Mouse (Mus musculus) midbrain, embryonic 12.5 days (tissue): ENCODE data around the gene Lctl. TPM values are rescaled to one million over a fixed set of nuclear protein-coding genes. Genes with fewer than 3 reads are reported as not detected.
"Not testable (repeated sequence)": the region's sequence is repeated elsewhere in the genome, so short reads cannot be mapped to it uniquely, and the experiment has no call there.

ENCODE experiments used
- ATAC-seq: fragments of 200-750 bp; cut with Nextera tagmentation; 2 replicates; pipeline ENCODE4 v1.8.0; 2017; ENCODE audit warnings: low read depth, moderate TSS enrichment, moderate library complexity; ENCODE audit not compliant: low FRiP score
- H3K27ac ChIP-seq: fragments of 300-500 bp; sonication (generic); replicated peaks from 2 replicates; pipeline ENCODE4 v1.5.1; 2016; ENCODE audit warnings: mild to moderate bottlenecking
- H3K27me3 ChIP-seq: fragments of 300-500 bp; sonication (generic); 2 replicates; pipeline ENCODE4 v1.6.1; 2016; ENCODE audit warnings: mild to moderate bottlenecking
- H3K36me3 ChIP-seq: fragments of 300-500 bp; sonication (generic); 2 replicates; pipeline ENCODE4 v1.6.1; 2016
- H3K4me1 ChIP-seq: fragments of 300-500 bp; sonication (generic); 2 replicates; pipeline ENCODE4 v1.6.1; 2016
- H3K4me2 ChIP-seq: fragments of 300-500 bp; sonication (generic); replicated peaks from 2 replicates; pipeline ENCODE4 v1.6.1; 2016; ENCODE audit warnings: mild to moderate bottlenecking, moderate library complexity
- H3K4me3 ChIP-seq: fragments of 300-500 bp; sonication (generic); 2 replicates; pipeline ENCODE4 v1.5.1; 2016; ENCODE audit warnings: mild to moderate bottlenecking
- H3K9ac ChIP-seq: fragments of 300-500 bp; sonication (generic); replicated peaks from 2 replicates; pipeline ENCODE4 v1.6.1; 2016; ENCODE audit warnings: mild to moderate bottlenecking, moderate library complexity
- H3K9me3 ChIP-seq: fragments of 300-500 bp; sonication (generic); 2 replicates; pipeline ENCODE4 v1.6.1; 2016; ENCODE audit warnings: mild to moderate bottlenecking
- WGBS: fragments of 180-500 bp; shearing (Covaris S2); methylation state at CpG from one replicate; pipeline ENCODE4 v1.1.7; 2016; 5-methylcytosine and 5-hydroxymethylcytosine counted together
- polyA plus RNA-seq: library from polyadenylated mRNA; unstranded; fragments of >200 nt; fragmentation: Nextera tagmentation; extraction: Ambion mirVana; gene quantifications from 2 replicates; pipeline ENCODE4 v1.2.1, GENCODE M21; 2016

The Lctl gene
- polyA plus RNA-seq, 1 experiment from 2014 or later, result not detected

GRCm38 (mm10) chr9:64173666-64174220 lies 56.8 kb downstream of the Lctl start:
- no peaks in the 10 kb centered on the region for H3K27me3 ChIP-seq
- peak overlapping the region; percentile 95 for H3K4me3 ChIP-seq
- H3K9me3 ChIP-seq, result no peaks in the 10 kb centered on the region
- H3K9ac ChIP-seq, result peak overlapping the region; percentile 83
- H3K36me3 ChIP-seq, result peaks cover 37% of the 10 kb centered on the region
- H3K4me1 ChIP-seq, result peaks cover 10% of the 10 kb centered on the region
- peak overlapping the region; percentile 86 for H3K4me2 ChIP-seq
- under 1% methylated on average over 16 of the region's 16 CpGs for WGBS
- H3K27ac ChIP-seq, result peak overlapping the region; percentile 63
- ATAC-seq, result no peak

- no peak overlapping the region for H3K27ac ChIP-seq
- peak overlapping the region; percentile 83 for H3K9ac ChIP-seq
- H3K4me3 ChIP-seq, result peak overlapping the region; percentile 95
- no peak for ATAC-seq
- peaks cover 10% of the 10 kb centered on the region for H3K4me1 ChIP-seq
- H3K9me3 ChIP-seq, result no peaks in the 10 kb centered on the region
- no peaks in the 10 kb centered on the region for H3K27me3 ChIP-seq
- peaks cover 37% of the 10 kb centered on the region for H3K36me3 ChIP-seq
- peak overlapping the region; percentile 86 for H3K4me2 ChIP-seq
Measured at GRCm38 (mm10) chr9:64174341-64174740, 57.4 kb downstream of the Lctl start.

DNA sequence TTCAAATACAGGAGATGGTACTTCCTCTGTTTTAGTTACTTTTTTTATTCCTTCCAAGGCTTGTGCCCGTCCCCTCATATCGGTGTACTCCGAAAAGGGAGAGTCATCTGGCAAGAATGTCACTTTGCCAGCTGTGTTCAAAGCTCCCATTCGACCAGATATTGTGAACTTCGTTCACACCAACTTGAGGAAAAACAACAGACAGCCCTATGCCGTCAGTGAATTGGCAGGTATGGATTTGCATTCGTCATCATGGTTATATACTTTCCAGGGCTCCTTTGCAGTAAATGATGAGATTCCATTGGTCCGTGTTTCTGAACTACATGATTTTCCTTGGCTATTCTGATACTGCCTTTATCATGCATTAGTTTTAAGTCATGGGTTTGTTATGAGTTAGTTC lies 57.8 kb downstream of the Lctl start:
- ATAC-seq, result no peak

DNA sequence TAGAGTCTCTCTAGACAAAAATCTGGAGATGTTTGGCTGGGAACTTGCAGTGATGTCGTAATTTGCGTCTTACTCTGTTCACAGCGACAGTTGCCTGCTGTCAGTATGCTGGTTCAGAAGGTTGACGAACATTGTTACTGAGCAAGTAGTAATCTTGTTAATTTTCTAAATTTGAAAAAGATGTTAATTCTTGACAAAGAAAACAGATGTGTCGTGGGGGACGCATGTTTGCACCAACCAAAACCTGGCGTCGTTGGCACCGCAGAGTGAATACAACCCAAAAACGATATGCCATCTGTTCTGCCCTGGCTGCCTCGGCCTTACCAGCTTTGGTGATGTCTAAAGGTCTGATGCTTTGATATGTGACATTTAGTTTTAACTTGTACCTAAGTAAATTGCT lies 58.4 kb downstream of the Lctl start:
- peaks cover 40% of the 10 kb centered on the region for H3K36me3 ChIP-seq
- H3K4me2 ChIP-seq, result no peak overlapping the region
- no peak for ATAC-seq
- H3K9ac ChIP-seq, result no peak overlapping the region
- 92% methylated on average over 11 of the region's 11 CpGs for WGBS
- no peaks in the 10 kb centered on the region for H3K9me3 ChIP-seq
- H3K4me3 ChIP-seq, result no peak overlapping the region
- H3K4me1 ChIP-seq, result peaks cover 18% of the 10 kb centered on the region
- no peak overlapping the region for H3K27ac ChIP-seq
- H3K27me3 ChIP-seq, result no peaks in the 10 kb centered on the region

More for the DNA sequence above, 57.8 kb downstream of the Lctl start:
- Histone ChIP-seq H3K4me1 (peaks cover 13% of the 10 kb centered on the region), H3K4me3 (peak overlapping the region; percentile 95; the same call in 1 of the 2 replicates), H3K9me3 (no peaks in the 10 kb centered on the region), H3K27me3 (no peaks in the 10 kb centered on the region), H3K4me2 (peak overlapping the region; percentile 86; the same call in 1 of the 2 replicates), H3K9ac (no peak overlapping the region), H3K36me3 (peaks cover 37% of the 10 kb centered on the region), H3K27ac (no peak overlapping the region)
- 77% methylated on average over 8 of the region's 8 CpGs for WGBS

DNA sequence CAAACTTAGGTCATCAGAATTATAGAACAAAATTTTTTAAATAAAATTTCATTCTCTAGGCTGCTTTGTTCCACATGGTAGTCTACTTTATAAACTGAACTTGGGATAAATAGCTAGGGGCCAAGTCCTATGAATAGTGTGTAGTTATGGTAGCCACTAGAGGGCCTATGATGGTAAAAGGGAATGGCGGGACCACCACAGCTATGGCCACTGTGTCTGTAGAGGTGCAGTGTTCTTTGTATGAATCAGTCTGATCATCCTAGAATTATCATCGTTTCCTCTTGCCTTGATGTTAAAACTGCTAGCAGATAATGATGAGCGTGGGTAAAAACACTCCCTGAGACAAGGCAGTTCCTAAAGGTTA lies 61.6 kb downstream of the Lctl start:
- Histone ChIP-seq H3K4me3 (peak overlapping the region; percentile 73), H3K9ac (no peak overlapping the region), H3K4me2 (peak overlapping the region; percentile 65), H3K4me1 (peaks cover 13% of the 10 kb centered on the region), H3K36me3 (peaks cover 69% of the 10 kb centered on the region), H3K27me3 (no peaks in the 10 kb centered on the region), H3K9me3 (no peaks in the 10 kb centered on the region), H3K27ac (peak overlapping the region; percentile 73)
- ATAC-seq, result peak; percentile 72
- 38% methylated on average over 3 of the region's 3 CpGs for WGBS

DNA sequence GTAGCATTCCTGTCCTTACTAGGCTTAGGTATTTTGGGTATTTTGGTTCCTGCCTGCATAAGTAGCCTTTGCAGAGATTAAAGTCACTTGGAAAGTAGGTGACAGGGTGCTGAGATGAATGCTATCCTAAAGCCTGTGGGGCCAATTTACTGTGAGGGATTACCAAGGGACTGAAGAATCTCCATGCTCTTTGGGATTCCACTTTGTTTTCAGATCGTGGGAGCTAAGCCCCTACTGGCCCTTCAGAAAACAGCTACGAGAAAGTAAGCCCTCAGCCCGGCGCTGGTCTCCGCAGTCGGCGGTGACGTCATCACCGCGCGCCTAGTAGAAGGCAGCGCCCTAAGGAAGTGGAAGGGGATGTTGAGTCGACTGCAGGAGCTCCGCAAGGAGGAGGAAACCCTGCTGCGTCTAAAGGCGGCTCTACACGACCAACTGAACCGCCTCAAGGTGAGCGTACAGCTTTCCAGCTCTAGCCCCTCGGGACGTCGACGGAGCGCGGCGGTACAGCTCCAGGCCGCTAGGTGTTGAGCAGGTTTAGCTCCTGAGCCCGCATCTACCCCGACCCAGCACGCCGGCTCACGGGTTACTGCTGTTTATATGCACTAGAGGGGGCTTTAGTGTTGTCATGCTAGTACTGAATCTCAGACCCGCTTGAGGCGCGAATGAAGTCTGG lies 62.2 kb downstream of the Lctl start, which contains the start of gene Snapc5:
Snapc5 (plus strand) TSS at position 301 of the 673 bp plus-strand sequence.
- Histone ChIP-seq H3K4me3 (peak within 1 kb of the TSS; percentile 73), H3K27ac (peak within 1 kb of the TSS; percentile 73), H3K27me3 (no peaks in the 10 kb centered on the region), H3K4me2 (peak within 1 kb of the TSS; percentile 65), H3K4me1 (peaks cover 10% of the 10 kb centered on the region), H3K9me3 (no peaks in the 10 kb centered on the region), H3K36me3 (peaks cover 73% of the 10 kb centered on the region), H3K9ac (peak within 1 kb of the TSS; percentile 71)
- peak; percentile 97 for ATAC-seq
- under 1% methylated on average over 35 of the region's 35 CpGs for WGBS

GRCm38 (mm10) chr9:64183295-64183694 lies 66.3 kb downstream of the Lctl start:
- H3K4me3 ChIP-seq, ATAC-seq, H3K27ac ChIP-seq, H3K9me3 ChIP-seq, H3K9ac ChIP-seq, H3K4me2 ChIP-seq, H3K4me1 ChIP-seq, H3K27me3 ChIP-seq: not testable (repeated sequence)
- H3K36me3 ChIP-seq, result peaks cover 74% of the 10 kb centered on the region
- WGBS, result 93% methylated on average over 5 of the region's 5 CpGs

- 88% methylated on average over 5 of the region's 5 CpGs for WGBS
- H3K27ac ChIP-seq, result no peak overlapping the region
- H3K36me3 ChIP-seq, result peaks cover 79% of the 10 kb centered on the region
- no peak overlapping the region for H3K9ac ChIP-seq
- no peak for ATAC-seq
- no peaks in the 10 kb centered on the region for H3K9me3 ChIP-seq
- peaks cover 8% of the 10 kb centered on the region for H3K4me1 ChIP-seq
- no peaks in the 10 kb centered on the region for H3K27me3 ChIP-seq
- no peak overlapping the region for H3K4me3 ChIP-seq
- H3K4me2 ChIP-seq, result no peak overlapping the region
Measured at GRCm38 (mm10) chr9:64184166-64184840, 67.4 kb downstream of the Lctl start.

Other genes starting within 250 kb of the Lctl start
- gene Smad6, start 95.1 kb upstream of the Lctl start, polyA plus RNA-seq, result 7.8 TPM in 2 replicates
- gene Zwilch, start 56.0 kb downstream of the Lctl start, polyA plus RNA-seq, result 24.8 and 27.9 TPM in 2 replicates
- 799 and 822 TPM in 2 replicates for gene Rpl4, start 56.2 kb downstream of the Lctl start, polyA plus RNA-seq
- gene Snapc5, start 62.1 kb downstream of the Lctl start, polyA plus RNA-seq, result 34.5 and 35.4 TPM in 2 replicates
- gene Uchl4, start 118.1 kb downstream of the Lctl start, polyA plus RNA-seq, result 2.3 and 2.6 TPM in 2 replicates
- 62.1 and 63.7 TPM in 2 replicates for gene Map2k1, start 136.5 kb downstream of the Lctl start, polyA plus RNA-seq
- 202 and 203 TPM in 2 replicates for gene Tipin, start 164.4 kb downstream of the Lctl start, polyA plus RNA-seq
- 23.8 and 24.0 TPM in 2 replicates for gene Dis3l, start 224.1 kb downstream of the Lctl start, polyA plus RNA-seq